Mouse (Mus musculus): ENCODE results near the gene Accs. TPM values are rescaled to one million over a fixed set of nuclear protein-coding genes. Genes with fewer than 3 reads are reported as not detected.

The Accs gene
- polyA plus RNA-seq, 1 experiment from 2014 or later = 4.0 TPM

DNA sequence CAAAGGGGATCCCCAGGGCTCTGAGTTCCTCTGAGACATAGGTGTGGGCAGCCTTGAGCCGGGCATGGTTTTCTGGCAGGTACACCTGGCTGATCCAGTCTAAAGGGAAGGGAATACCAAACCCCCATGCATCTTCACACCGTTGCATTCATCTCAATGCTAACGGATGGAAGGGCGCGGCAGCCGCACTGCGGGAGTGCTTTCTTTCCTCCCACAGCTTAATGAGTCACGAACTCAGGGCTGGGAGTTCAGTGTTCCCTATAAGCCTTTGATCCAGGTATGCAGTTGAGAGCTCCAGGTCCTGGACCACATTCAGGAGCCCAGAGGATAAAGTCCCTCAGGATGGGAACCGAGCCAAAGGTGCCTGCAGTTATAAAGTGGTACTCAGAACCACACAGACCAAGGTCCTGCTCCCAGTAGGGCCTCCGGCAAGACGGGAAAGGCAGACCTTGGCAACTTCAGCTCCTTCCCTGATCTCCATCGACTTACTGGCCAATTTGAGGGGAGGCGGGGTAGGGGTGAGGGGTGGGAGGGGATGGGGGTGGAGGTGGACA, 13.4 kb downstream of the Accs start:
- no peaks in the 10 kb centered on the region for H3K4me1 ChIP-seq (ENCODE audit: control insufficient read depth, insufficient read depth, low read depth, low read length)
- H3K9me3 ChIP-seq (ENCODE audit: control insufficient read depth, low read length) = no peaks in the 10 kb centered on the region
- H3K27me3 ChIP-seq (replicated peaks; ENCODE audit: control insufficient read depth, insufficient read depth, low read length) = no peaks in the 10 kb centered on the region
- H3K36me3 ChIP-seq (ENCODE audit: control insufficient read depth, insufficient read depth, low read length) = peaks cover 13% of the 10 kb centered on the region; the same call in 1 of the 2 replicates
- no peak overlapping the region for H3K4me2 ChIP-seq (ENCODE audit: low read length)
- 79% methylated on average over 13 of the region's 13 CpGs for WGBS
- no peak overlapping the region for H3K27ac ChIP-seq (ENCODE audit: low read depth, low read length)
- H3K4me3 ChIP-seq (ENCODE audit: low read length) = no peak overlapping the region
- no peak overlapping the region for H3K9ac ChIP-seq (ENCODE audit: low read depth, low read length)
- no peak for ATAC-seq

GRCm38 (mm10) chr2:93835596-93835995, 14.1 kb downstream of the Accs start:
- H3K9me3 ChIP-seq (ENCODE audit: control insufficient read depth, low read length) = no peaks in the 10 kb centered on the region
- no peak overlapping the region for H3K4me2 ChIP-seq (ENCODE audit: low read length)
- no peak overlapping the region for H3K9ac ChIP-seq (ENCODE audit: low read depth, low read length)
- no peak overlapping the region for H3K27ac ChIP-seq (ENCODE audit: low read depth, low read length)
- no peaks in the 10 kb centered on the region for H3K27me3 ChIP-seq (replicated peaks; ENCODE audit: control insufficient read depth, insufficient read depth, low read length)
- 86% methylated on average over 11 of the region's 11 CpGs for WGBS
- H3K36me3 ChIP-seq (ENCODE audit: control insufficient read depth, insufficient read depth, low read length) = 0 out of 2 replicates have a peak, but pooled peaks cover 6% of the 10 kb centered on the region
- no peak overlapping the region for H3K4me3 ChIP-seq (ENCODE audit: low read length)
- no peak for ATAC-seq
- H3K4me1 ChIP-seq (ENCODE audit: control insufficient read depth, insufficient read depth, low read depth, low read length) = no peaks in the 10 kb centered on the region

GRCm38 (mm10) chr2:93823519-93823918, 26.2 kb downstream of the Accs start:
- 14% methylated on average over 8 of the region's 8 CpGs for WGBS
- ATAC-seq = no peak

DNA sequence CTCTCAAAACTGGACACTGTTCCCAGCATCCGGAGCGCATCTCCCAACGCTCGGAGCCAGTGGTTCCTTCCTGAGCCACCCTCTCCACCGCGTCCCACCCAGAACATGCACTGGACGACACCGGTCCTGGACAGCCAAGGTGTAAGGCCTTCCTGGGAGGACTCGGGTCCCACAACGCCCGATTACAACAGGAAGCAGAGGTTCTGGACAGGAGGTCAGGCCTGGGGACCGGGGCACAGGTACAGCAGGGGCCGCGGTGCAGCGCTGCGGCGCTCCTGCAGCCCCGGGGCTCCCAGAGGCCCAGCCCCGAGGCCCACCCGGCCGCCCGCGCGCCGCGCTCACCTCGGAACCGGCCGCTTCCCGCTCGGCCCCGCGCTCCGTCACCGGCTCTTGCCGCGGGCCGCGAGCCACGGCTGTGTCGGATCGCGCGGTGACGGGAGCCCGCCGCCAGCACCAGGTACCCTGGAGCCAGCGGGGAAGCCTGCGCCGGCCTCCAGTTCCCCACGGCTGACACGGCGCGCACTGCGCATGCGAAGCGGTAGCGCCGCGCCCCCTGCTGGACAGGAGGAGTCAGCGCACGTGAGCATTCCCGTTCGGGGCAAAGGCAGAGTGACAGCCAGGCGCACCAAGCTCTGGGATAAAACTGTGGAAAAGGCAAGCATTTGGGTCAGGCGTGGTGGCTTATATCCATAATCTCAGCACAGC, 27.5 kb downstream of the Accs start, which contains the start of gene Ext2:
Gene Ext2, minus strand, starts transcription at position 524 of the 705 bp plus-strand sequence.
- no peaks in the 10 kb centered on the region for H3K36me3 ChIP-seq (ENCODE audit: control insufficient read depth, insufficient read depth, low read length)
- H3K9me3 ChIP-seq (ENCODE audit: control insufficient read depth, low read length) = no peaks in the 10 kb centered on the region
- peak within 1 kb of the TSS; percentile 72; the same call in 1 of the 2 replicates for H3K27ac ChIP-seq (ENCODE audit: low read depth, low read length)
- peak within 1 kb of the TSS; percentile 75 for H3K4me2 ChIP-seq (ENCODE audit: low read length)
- H3K4me1 ChIP-seq (ENCODE audit: control insufficient read depth, insufficient read depth, low read depth, low read length) = peaks cover 13% of the 10 kb centered on the region
- peak; percentile 94 for ATAC-seq
- no peaks in the 10 kb centered on the region for H3K27me3 ChIP-seq (replicated peaks; ENCODE audit: control insufficient read depth, insufficient read depth, low read length)
- H3K4me3 ChIP-seq (ENCODE audit: low read length) = peak within 1 kb of the TSS; percentile 95
- peak within 1 kb of the TSS; percentile 99 for H3K9ac ChIP-seq (ENCODE audit: low read depth, low read length)
- under 1% methylated on average over 63 of the region's 66 CpGs for WGBS

More at GRCm38 (mm10) chr2:93823519-93823918, 26.2 kb downstream of the Accs start:
- no peaks in the 10 kb centered on the region for H3K9me3 ChIP-seq (ENCODE audit: control insufficient read depth, low read length)
- peaks cover 13% of the 10 kb centered on the region for H3K4me1 ChIP-seq (ENCODE audit: control insufficient read depth, insufficient read depth, low read depth, low read length)
- H3K27ac ChIP-seq (ENCODE audit: low read depth, low read length) = no peak overlapping the region
- no peaks in the 10 kb centered on the region for H3K36me3 ChIP-seq (ENCODE audit: control insufficient read depth, insufficient read depth, low read length)
- no peak overlapping the region for H3K4me3 ChIP-seq (ENCODE audit: low read length)
- H3K4me2 ChIP-seq (ENCODE audit: low read length) = no peak overlapping the region
- no peak overlapping the region for H3K9ac ChIP-seq (ENCODE audit: low read depth, low read length)
- H3K27me3 ChIP-seq (replicated peaks; ENCODE audit: control insufficient read depth, insufficient read depth, low read length) = no peaks in the 10 kb centered on the region

DNA sequence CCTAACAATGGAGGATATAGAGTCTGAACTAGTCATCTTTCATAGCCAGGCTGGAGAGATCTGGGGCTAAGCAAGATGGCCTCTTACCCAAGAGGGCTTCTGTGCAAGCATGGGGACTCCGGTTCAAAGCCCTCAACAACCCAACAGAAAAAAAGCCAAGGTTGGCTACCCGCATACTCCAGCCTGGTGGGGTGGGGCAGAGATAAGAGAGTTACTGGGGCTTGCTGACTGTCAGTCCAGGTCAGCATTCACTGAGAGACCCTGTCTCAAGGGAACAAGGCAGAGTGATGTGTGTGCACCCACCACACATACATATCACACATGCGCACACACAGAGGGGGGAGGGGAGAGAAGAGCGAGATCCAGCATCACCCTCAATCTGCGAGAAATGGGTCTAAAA, 32.0 kb downstream of the Accs start:
- peaks cover 13% of the 10 kb centered on the region for H3K4me1 ChIP-seq (ENCODE audit: control insufficient read depth, insufficient read depth, low read depth, low read length)
- H3K4me3 ChIP-seq (ENCODE audit: low read length) = no peak overlapping the region
- no peak overlapping the region for H3K27ac ChIP-seq (ENCODE audit: low read depth, low read length)
- no peaks in the 10 kb centered on the region for H3K27me3 ChIP-seq (replicated peaks; ENCODE audit: control insufficient read depth, insufficient read depth, low read length)
- no peak overlapping the region for H3K4me2 ChIP-seq (ENCODE audit: low read length)
- no peaks in the 10 kb centered on the region for H3K9me3 ChIP-seq (ENCODE audit: control insufficient read depth, low read length)
- peaks cover 4% of the 10 kb centered on the region; the same call in 1 of the 2 replicates for H3K36me3 ChIP-seq (ENCODE audit: control insufficient read depth, insufficient read depth, low read length)
- no peak for ATAC-seq
- H3K9ac ChIP-seq (ENCODE audit: low read depth, low read length) = no peak overlapping the region
- WGBS = 97% methylated on average over 5 of the region's 5 CpGs

DNA sequence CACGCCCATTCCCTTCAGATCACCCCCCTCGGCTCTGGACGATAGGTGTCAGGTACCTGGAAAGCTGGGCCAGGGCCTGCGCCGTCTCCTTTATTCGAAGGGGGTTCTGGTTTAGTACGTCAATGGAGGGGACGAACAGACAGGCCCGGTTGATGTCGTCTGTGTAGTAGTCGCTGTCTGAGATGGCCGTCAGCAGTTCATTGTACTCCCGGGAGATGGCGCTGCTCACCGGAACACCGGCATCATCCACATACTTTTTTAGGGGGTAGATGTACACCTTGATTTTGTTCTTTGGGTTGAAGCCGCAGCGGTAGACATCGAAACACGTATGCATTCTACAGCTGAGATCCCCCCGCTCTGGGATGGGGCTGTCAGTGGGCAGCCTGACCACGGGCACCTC, 36.4 kb downstream of the Accs start:
- Histone ChIP-seq H3K36me3 (ENCODE audit: control insufficient read depth, insufficient read depth, low read length) (peaks cover 18% of the 10 kb centered on the region), H3K9ac (ENCODE audit: low read depth, low read length) (no peak overlapping the region), H3K27ac (ENCODE audit: low read depth, low read length) (no peak overlapping the region), H3K4me3 (ENCODE audit: low read length) (no peak overlapping the region), H3K4me1 (ENCODE audit: control insufficient read depth, insufficient read depth, low read depth, low read length) (no peaks in the 10 kb centered on the region), H3K27me3 (replicated peaks; ENCODE audit: control insufficient read depth, insufficient read depth, low read length) (no peaks in the 10 kb centered on the region), H3K4me2 (ENCODE audit: low read length) (no peak overlapping the region), H3K9me3 (ENCODE audit: control insufficient read depth, low read length) (no peaks in the 10 kb centered on the region)
- no peak for ATAC-seq
- WGBS = 94% methylated on average over 22 of the region's 22 CpGs

- WGBS = 37% methylated on average over 4 of the region's 4 CpGs
- H3K4me3 ChIP-seq (ENCODE audit: low read length) = no peak overlapping the region
- no peak overlapping the region for H3K27ac ChIP-seq (ENCODE audit: low read depth, low read length)
- H3K9ac ChIP-seq (ENCODE audit: low read depth, low read length) = no peak overlapping the region
- no peaks in the 10 kb centered on the region for H3K27me3 ChIP-seq (replicated peaks; ENCODE audit: control insufficient read depth, insufficient read depth, low read length)
- H3K4me2 ChIP-seq (ENCODE audit: low read length) = no peak overlapping the region
- no peaks in the 10 kb centered on the region for H3K4me1 ChIP-seq (ENCODE audit: control insufficient read depth, insufficient read depth, low read depth, low read length)
- H3K9me3 ChIP-seq (ENCODE audit: control insufficient read depth, low read length) = no peaks in the 10 kb centered on the region
- no peak; the same call in 1 of the 2 replicates for ATAC-seq
- H3K36me3 ChIP-seq (ENCODE audit: control insufficient read depth, insufficient read depth, low read length) = peaks cover 18% of the 10 kb centered on the region
These were observed 37.9 kb downstream of the Accs start for GRCm38 (mm10) chr2:93811812-93812211.

DNA sequence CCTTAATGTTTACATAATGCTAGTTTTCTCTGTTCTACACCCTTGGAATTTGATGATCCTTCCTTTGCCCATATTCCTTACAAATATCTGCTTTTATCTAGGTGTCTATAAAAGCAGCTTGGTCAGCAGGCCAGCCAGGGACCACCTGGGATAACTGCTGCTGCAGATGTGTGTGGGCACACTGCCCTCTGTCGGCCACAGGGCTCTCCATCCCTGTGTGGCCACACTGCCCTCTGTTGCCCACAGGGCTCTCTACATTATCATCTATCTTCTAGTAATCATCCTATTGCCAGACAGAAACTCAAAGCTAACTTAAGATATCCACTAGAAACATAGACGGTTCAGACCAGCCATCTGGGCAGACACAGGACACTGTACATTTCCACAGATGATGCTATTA, 39.8 kb downstream of the Accs start:
- WGBS = 10% methylated on average over 2 of the region's 2 CpGs
- H3K9me3 ChIP-seq (ENCODE audit: control insufficient read depth, low read length) = no peaks in the 10 kb centered on the region
- peaks cover 31% of the 10 kb centered on the region for H3K36me3 ChIP-seq (ENCODE audit: control insufficient read depth, insufficient read depth, low read length)
- no peak overlapping the region for H3K9ac ChIP-seq (ENCODE audit: low read depth, low read length)
- H3K27ac ChIP-seq (ENCODE audit: low read depth, low read length) = no peak overlapping the region
- no peak overlapping the region for H3K4me3 ChIP-seq (ENCODE audit: low read length)
- H3K27me3 ChIP-seq (replicated peaks; ENCODE audit: control insufficient read depth, insufficient read depth, low read length) = no peaks in the 10 kb centered on the region
- H3K4me2 ChIP-seq (ENCODE audit: low read length) = no peak overlapping the region
- peak; percentile 40; the same call in 1 of the 2 replicates for ATAC-seq
- no peaks in the 10 kb centered on the region for H3K4me1 ChIP-seq (ENCODE audit: control insufficient read depth, insufficient read depth, low read depth, low read length)

DNA sequence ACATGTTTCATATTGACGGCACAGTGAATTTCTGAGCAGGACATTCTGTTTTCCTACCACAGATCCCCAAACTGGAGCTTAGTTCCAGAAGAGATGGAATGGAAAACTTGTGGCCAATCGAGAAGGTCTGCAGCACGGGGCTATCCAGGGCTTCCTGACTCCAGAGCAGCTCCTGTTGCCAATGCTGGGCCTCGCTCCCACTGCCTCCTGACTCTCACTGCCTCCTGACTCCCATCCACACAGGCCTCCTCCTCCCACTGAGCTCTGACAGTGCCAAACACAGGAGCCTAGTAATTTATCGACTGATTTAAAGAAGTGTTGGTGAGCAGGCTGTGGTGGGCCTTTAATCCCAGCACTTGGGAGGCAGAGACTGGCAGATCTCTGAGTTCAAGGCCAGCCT, 41.7 kb downstream of the Accs start:
- no peak overlapping the region for H3K4me2 ChIP-seq (ENCODE audit: low read length)
- no peaks in the 10 kb centered on the region for H3K9me3 ChIP-seq (ENCODE audit: control insufficient read depth, low read length)
- no peak for ATAC-seq
- peaks cover 29% of the 10 kb centered on the region for H3K36me3 ChIP-seq (ENCODE audit: control insufficient read depth, insufficient read depth, low read length)
- H3K27ac ChIP-seq (ENCODE audit: low read depth, low read length) = no peak overlapping the region
- no peaks in the 10 kb centered on the region for H3K27me3 ChIP-seq (replicated peaks; ENCODE audit: control insufficient read depth, insufficient read depth, low read length)
- no peaks in the 10 kb centered on the region for H3K4me1 ChIP-seq (ENCODE audit: control insufficient read depth, insufficient read depth, low read depth, low read length)
- no peak overlapping the region for H3K9ac ChIP-seq (ENCODE audit: low read depth, low read length)
- 82% methylated on average over 5 of the region's 5 CpGs for whole genome bisulfite sequencing
- no peak overlapping the region for H3K4me3 ChIP-seq (ENCODE audit: low read length)
